Mouse (Mus musculus) lung, adult 2 months (tissue): ENCODE measurements around the gene E130311K13Rik.

Source experiments
- CTCF ChIP-seq: fragments of 200-500 bp; IDR thresholded peaks from 2 replicates; pipeline ENCODE4 v1.5.1; 2011; ENCODE audit warnings: mild to moderate bottlenecking, low read length, control low read depth; ENCODE audit not compliant: insufficient read depth
- POLR2A ChIP-seq: fragments of 200-500 bp; IDR thresholded peaks from 2 replicates; pipeline ENCODE4 v1.6.1; 2011; ENCODE audit warnings: low read depth, mild to moderate bottlenecking, control low read depth, low read length, borderline replicate concordance; ENCODE audit errors: extremely low read depth

DNA sequence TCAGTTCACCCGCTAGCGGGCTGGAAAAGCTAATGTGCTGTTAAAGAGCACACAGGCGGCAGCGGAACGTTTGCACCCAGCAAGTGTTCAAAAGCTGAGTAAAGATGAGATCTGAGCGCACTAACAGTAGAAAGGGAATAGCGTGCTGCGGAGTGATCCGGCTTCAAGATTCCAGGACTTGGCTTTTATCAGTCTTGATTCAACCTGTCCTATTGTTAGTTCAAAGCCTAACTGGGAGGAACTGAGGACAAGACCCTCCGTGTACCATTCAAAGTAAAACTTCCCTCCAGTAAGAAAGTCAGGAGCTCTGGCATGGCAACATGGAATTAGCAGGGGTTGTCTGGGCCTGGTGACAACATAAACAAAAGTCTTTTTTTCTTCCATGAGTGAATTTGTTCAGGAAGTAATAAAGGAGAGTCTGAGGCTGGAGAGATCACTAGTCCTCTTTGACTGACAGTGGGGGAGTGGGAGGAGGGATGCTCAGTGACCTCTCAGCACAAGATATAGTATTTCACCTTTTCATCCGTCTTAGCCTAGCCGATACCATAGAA is 29.2 kb downstream of the E130311K13Rik start:
- TF ChIP-seq POLR2A: no peak
- TF ChIP-seq CTCF: no peak
